Mouse (Mus musculus): ENCODE data around the gene Katnal1.

GRCm38 (mm10) chr5:148959068-148959990 is 30.2 kb upstream of the Katnal1 start:
- no peak for TF ChIP-seq CTCF (IDR thresholded peaks at IDR 0.05; ENCODE audit: control insufficient read depth, insufficient read depth, insufficient read length)
- TF ChIP-seq MYOD1 (IDR thresholded peaks at IDR 0.05; ENCODE audit: control insufficient read depth, insufficient read length, low read depth) = peak; percentile 89
- TF ChIP-seq USF1 (IDR thresholded peaks at IDR 0.05; ENCODE audit: low read depth) = peak; percentile 62
- no peak for TF ChIP-seq CEBPB (IDR thresholded peaks at IDR 0.05; ENCODE audit: low read depth)
- peak; percentile 20 for TF ChIP-seq FOSL1 (IDR thresholded peaks at IDR 0.05; ENCODE audit: insufficient read depth, low read length, poor library complexity, severe bottlenecking)
